Mouse (Mus musculus): ENCODE results near the gene Cdk17.
A peak's percentile ranks its signal among the peaks of the same experiment; 100 is the strongest.

Cdk17 gene

GRCm38 (mm10) chr10:93171182-93171855, 10.6 kb downstream of the Cdk17 start:
- no peak for DNase-seq

GRCm38 (mm10) chr10:93177471-93177870, 16.8 kb downstream of the Cdk17 start:
- no peak for DNase-seq

DNA sequence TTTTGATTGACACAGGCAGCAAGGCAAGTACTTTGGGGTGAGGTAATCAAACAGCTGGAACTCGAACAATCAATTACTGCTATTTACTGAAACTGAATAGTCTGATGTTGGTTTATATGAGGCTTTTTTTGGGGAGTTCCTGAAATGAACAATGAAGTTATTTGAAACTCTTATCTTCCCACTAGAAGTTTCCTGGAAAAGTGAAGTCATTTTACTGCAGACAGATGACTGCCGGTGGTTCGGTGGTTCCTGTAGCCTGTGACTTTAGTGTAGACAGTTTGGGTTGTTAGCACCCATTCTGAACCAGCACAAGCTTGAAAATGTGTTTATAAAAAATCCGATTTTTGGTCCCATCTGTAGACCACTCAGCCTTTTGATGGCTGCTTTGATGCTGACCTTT, 17.2 kb downstream of the Cdk17 start:
- no peak for DNase-seq

DNA sequence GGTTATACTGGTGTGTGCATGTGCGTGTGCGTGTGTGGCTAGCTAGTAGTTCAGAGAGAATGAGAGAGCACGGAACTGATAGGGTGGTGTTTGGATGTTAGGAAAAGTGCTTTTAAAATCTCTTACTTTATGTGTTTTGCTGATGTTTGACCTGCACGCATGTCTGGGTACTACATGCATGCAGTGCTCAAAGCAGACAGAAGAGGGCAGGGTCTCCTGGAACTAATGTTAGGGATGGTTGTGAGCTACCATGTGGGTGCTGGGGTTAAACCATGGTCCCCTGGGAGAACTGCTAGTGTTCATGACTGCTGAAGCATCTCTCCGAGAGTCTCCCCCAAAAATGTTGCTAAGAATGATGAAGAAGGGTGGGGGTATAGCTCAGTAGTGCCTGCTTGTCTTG, 18.0 kb downstream of the Cdk17 start:
- no peak for DNase-seq

GRCm38 (mm10) chr10:93179669-93180460, 19.2 kb downstream of the Cdk17 start:
- DNase-seq, result peak; percentile 93

DNA sequence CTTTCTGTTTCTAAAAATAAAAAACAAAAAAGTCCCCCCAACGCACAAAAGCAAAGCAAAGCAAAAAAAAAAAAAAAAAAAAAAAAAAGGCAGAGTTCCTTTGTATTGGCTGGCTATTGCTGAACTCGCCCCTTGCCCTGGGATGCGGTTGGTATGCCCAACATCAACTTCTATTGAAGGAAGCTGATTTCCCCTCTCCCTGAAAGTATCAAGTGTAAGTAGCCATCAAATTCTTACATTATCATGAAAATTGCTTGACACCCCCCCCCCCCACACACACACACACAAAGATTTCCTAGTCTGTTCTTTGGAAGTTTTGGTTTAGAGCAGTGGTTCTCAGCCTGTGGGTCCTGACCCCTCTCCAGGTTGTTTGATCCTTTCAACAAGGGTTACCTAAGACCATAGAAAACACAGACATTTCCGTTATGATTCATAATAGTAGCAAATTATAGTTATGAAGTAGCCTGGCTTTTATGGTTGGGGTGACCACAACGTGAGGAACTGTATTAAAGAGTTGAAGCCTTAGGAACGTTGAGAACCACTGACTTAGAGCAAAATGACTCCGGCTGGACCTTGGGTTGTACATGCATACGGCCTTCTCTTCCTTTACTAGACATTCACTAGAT, 23.8 kb downstream of the Cdk17 start:
- peak; percentile 48 for DNase-seq

- peak; percentile 49 for DNase-seq
These were observed 27.8 kb downstream of the Cdk17 start for GRCm38 (mm10) chr10:93188440-93188999.

GRCm38 (mm10) chr10:93190475-93191262, 30.0 kb downstream of the Cdk17 start:
- peak; percentile 94 for DNase-seq

DNA sequence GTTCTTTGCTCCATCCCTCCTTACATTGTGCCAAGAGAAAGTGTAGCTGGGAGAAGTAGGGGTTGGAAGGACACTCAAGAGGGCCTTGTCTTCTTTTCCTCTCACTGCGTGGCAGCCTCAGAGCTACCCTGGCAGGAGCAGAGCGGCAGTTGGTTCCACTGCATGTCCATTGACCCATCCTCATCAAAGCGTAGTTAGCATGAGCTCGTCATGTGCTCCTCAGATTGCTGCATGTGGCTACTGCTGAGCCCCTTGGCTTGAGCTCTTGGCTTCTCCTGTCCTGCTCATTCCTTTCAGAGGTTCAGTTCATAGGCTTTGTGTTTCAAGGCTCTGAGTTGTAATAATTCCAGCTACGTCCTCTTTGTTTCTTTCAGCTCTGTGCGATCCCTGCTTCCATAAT, 36.4 kb downstream of the Cdk17 start:
- DNase-seq, result peak; percentile 86

DNA sequence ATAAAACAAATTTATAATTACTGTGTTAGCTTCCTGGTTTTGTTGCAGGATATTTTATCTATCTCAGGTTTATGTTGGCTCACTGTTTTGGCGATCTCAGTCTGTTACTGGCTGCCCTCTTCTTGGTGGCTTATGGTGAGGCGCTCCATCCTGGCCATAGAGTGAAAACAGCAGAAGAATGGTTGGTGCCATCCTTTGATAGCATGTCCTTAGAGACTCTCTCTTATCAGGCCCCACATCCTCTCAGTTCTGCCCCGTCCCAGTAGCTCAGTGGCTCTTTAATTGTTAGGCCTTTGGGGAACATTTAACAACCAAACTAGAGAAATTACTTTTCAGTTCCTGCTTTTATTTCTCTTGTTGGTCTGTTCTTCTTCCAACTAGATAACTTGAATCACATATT, 38.3 kb downstream of the Cdk17 start:
- DNase-seq, result peak; percentile 45

DNA sequence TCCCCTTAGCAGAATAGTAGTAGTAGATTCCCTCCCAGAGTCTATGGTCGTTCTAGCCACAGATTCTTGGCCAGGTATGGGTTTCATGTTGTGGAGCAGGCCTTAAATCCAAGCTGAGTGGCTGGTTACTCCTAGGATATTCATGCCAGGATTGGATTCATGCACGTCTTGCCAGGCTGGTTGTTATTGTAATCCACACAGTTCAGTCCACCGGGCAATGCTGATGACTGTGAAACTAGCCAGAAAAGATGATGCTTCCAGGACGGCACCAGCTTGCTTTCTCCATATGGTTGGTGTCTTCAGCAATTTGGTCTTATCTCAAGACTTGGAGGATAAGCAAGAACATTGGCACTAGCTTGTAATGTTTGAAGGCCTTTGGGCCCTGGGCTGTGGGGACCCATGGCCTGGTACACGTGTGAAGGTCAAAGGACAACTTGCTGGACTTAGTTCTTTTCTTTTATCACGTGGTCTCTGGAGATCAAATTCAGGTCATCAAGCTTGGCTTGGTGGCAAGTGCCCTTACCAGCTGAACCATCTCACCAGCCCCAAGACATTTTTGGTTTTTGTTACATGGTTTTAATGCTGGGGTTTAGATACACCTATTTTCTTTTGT, 41.3 kb downstream of the Cdk17 start:
- peak; percentile 39 for DNase-seq

GRCm38 (mm10) chr10:93205287-93205956, 44.7 kb downstream of the Cdk17 start:
- DNase-seq, result peak; percentile 57

DNA sequence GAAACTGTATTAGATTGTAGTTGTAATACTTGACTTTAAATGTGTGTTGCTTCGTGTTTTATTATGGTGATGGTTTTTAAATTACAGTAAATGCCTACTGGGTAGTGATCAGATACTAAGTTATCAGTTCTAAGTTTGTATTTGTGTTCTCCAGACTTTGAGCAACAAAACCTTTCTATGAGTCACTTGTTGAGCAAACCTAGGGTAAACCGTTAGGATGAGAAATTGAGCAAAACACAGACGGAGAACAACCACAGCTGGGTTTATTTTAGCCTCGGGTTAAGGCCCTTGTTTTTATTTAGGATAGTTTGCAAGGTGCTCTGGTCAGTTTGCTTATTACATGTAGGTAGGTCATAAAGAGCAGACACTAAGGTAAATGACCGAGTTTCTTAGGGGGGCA, 46.5 kb downstream of the Cdk17 start:
- DNase-seq, result no peak

DNA sequence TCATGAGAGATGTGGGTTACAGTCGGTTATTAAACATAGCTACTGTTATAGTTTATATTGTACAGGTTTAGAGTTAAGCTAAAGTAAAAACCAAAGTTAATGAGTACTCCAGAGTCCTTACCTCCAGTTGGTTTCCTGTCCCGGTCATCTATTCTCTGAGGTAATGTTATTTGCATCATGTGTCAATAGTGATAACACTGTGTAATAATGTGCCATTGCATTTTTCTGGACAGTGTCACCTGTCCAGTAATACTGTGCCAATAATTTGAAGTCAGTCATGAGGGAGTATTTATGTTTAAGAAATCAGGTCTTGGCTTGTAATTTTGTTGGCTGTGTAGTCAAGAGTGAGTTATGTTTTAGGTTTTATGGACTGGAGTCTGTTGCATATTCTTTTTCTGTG, 52.0 kb downstream of the Cdk17 start:
- DNase-seq, result no peak

DNA sequence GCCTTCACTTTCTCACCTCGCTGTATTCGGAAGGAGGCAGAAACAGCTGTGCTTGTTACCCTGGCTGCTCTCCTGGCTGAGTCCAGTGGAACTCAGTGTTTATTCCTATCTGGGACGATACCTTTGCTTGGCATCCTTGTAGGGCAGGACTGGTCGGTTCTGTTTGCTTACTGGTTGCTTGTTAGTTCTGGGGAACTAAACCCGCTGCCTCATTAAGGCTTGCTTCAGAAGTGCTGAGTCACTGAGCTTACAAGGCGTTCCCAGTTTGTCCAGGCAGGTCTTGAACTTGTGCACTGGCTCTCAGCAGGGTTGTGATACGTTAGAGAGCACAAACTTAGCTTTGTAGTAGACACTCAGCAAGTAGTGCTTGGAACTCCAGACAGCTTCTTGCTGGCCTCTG, 52.7 kb downstream of the Cdk17 start:
- no peak for DNase-seq

- DNase-seq, result peak; percentile 61
These were observed 53.6 kb downstream of the Cdk17 start for GRCm38 (mm10) chr10:93214251-93214650.

GRCm38 (mm10) chr10:93215051-93215763, 54.5 kb downstream of the Cdk17 start:
- peak; percentile 76 for DNase-seq

GRCm38 (mm10) chr10:93225751-93226150, 65.1 kb downstream of the Cdk17 start:
- DNase-seq, result peak; percentile 46

DNA sequence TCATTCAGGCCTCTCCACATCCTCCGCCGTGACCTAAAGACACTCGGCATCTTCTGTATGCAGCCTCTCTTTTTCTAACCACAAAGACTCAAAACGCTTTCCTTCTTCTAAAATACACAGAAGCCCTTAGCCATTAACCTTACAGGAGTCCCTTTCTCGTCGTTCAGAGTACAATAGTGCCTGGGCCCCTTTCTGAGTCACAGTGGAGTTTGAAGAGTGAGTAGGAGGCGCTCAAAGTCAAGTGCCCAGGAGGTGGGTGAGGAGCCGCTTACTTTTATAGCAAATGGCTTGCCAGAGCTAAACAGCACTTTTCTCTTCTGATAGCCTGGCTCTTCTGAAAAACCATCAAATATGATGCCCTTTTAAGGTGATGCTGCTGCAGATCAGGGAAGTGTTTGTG, 67.2 kb downstream of the Cdk17 start:
- peak; percentile 42 for DNase-seq

DNA sequence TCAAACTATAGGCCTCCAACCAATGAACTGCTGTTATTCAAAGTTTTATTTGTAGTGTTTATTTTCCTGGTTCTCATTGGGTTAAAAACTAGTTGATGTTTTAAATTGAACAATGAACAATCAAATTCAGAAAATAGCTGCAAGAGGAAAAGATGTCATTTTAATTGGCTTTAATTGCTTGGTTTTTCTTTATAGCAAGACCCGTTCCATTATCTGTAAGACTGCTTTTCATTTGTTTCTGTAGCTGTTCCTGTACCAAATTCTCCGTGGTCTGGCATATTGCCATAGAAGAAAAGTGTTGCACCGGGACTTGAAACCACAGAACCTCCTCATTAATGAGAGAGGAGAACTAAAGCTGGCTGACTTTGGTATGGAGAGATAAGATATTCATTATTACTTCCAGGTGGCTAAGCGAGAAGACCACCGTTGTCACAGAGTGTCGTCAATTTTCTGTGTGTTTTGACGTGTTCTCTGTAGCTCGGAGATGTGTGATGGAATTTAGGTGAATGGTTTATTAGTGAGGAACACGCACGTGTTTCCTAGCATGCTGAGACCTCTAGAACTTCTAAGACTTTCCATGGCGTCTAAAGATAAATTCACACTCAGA, 67.8 kb downstream of the Cdk17 start:
- peak; percentile 36 for DNase-seq

DNA sequence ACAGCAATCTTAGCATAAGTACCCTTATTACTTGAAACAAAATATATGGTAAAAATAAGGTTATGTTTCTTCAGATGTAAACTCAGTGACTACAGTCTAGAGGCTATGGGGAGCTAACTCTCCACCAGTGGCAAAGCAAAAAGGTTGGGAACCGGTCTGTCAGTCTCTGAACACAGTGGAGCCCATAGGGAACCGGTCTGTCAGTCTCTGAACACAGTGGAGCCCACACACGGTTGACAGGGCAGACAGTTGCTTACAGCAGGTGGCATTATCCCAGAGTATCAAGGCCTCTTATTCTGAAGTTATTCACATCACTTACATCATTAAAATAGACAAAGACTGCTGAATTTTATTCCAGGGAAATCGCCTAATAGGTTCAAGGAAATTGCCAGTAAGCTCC, 70.8 kb downstream of the Cdk17 start:
- DNase-seq, result peak; percentile 41
